Mouse (Mus musculus) E14TG2a.4 (cell line): ENCODE measurements at regions not wholly inside any gene's neighbourhood (a gene's known extent, or its start where the extent isn't known, plus 50 kb on each side); places are given as distances from the start of the nearest gene placed in this dataset.

Source experiments
- CTCF ChIP-seq: conservative IDR thresholded peaks from 2 replicates; pipeline ENCODE4 v1.5.1; 2014; ENCODE audit warnings: low read length
- POU5F1 ChIP-seq: IDR thresholded peaks from 2 replicates; pipeline ENCODE4 v1.6.1; 2014; ENCODE audit warnings: low read length, borderline replicate concordance

DNA sequence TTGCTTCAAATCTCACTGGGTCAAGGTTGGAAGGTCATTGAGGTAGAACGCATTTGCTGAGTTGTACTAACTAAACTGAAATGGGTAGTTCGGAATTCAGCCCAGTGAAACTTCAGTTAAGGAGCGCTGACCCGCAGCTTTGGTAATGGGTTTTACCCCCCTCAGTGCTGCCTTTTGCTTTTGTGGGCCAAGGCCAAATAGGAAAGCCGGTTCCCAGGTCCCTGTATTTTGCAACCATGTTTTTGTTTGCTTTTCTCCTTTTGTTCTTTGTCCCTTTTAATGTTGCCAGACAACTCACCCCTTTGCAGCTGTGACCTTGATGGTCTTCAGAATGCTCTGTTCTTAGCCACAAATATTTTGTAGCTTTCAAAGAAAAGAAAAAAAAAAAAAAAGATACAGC, 98.7 kb upstream of the Psmd7 start:
- TF ChIP-seq CTCF (no peak), POU5F1 (no peak)
